Mouse (Mus musculus): ENCODE results near the gene Ccdc92b. TPM values are rescaled to one million over a fixed set of nuclear protein-coding genes. Genes with fewer than 3 reads are reported as not detected.

The Ccdc92b gene
- polyA plus RNA-seq, 1 experiment from 2014 or later: 5.3 TPM

- H3K4me1 ChIP-seq (replicated peaks; ENCODE audit: control insufficient read depth, insufficient read depth, low read length): peaks cover 7% of the 10 kb centered on the region; the same call in 1 of the 2 replicates
- no peaks in the 10 kb centered on the region for H3K9me3 ChIP-seq (ENCODE audit: control insufficient read depth, low read length)
- ATAC-seq (replicated peaks; ENCODE audit: low FRiP score) (peak; percentile 40; the same call in 1 of the 2 replicates), DNase-seq (ENCODE audit: low spot score) (no peak)
- H3K4me2 ChIP-seq: no peak overlapping the region
- no peak overlapping the region for H3K4me3 ChIP-seq (ENCODE audit: low read depth, low read length)
- peaks cover 31% of the 10 kb centered on the region for H3K27me3 ChIP-seq (replicated peaks; ENCODE audit: control insufficient read depth, insufficient read depth, low read length)
- H3K27ac ChIP-seq (ENCODE audit: low read depth, low read length): no peak overlapping the region
- 58% methylated on average over 7 of the region's 7 CpGs for WGBS
- no peaks in the 10 kb centered on the region for H3K36me3 ChIP-seq (ENCODE audit: control insufficient read depth, insufficient read depth, low read length)
- no peak overlapping the region for H3K9ac ChIP-seq (ENCODE audit: low read depth, low read length)
Measured at GRCm38 (mm10) chr11:74583824-74584349, 35.5 kb upstream of the Ccdc92b start.

- WGBS: 65% methylated on average over 10 of the region's 10 CpGs
Measured at GRCm38 (mm10) chr11:74584946-74585723, 34.3 kb upstream of the Ccdc92b start.

GRCm38 (mm10) chr11:74586401-74586800 lies 33.0 kb upstream of the Ccdc92b start:
- Histone ChIP-seq H3K9ac (ENCODE audit: low read depth, low read length) (no peak overlapping the region), H3K9me3 (ENCODE audit: control insufficient read depth, low read length) (no peaks in the 10 kb centered on the region), H3K36me3 (ENCODE audit: control insufficient read depth, insufficient read depth, low read length) (no peaks in the 10 kb centered on the region), H3K27ac (ENCODE audit: low read depth, low read length) (no peak overlapping the region), H3K4me1 (replicated peaks; ENCODE audit: control insufficient read depth, insufficient read depth, low read length) (peaks cover 7% of the 10 kb centered on the region; the same call in 1 of the 2 replicates), H3K4me2 (no peak overlapping the region), H3K27me3 (replicated peaks; ENCODE audit: control insufficient read depth, insufficient read depth, low read length) (peaks cover 56% of the 10 kb centered on the region), H3K4me3 (ENCODE audit: low read depth, low read length) (no peak overlapping the region)
- WGBS: 62% methylated on average over 5 of the region's 5 CpGs
- DNase-seq (ENCODE audit: low spot score): no peak
- no peak for ATAC-seq (replicated peaks; ENCODE audit: low FRiP score)

More at GRCm38 (mm10) chr11:74584946-74585723, 34.3 kb upstream of the Ccdc92b start:
- H3K27ac ChIP-seq (ENCODE audit: low read depth, low read length): no peak overlapping the region
- peak; percentile 62 for DNase-seq (ENCODE audit: low spot score)
- H3K4me2 ChIP-seq: no peak overlapping the region
- no peak for ATAC-seq (replicated peaks; ENCODE audit: low FRiP score)
- H3K9me3 ChIP-seq (ENCODE audit: control insufficient read depth, low read length): no peaks in the 10 kb centered on the region
- H3K9ac ChIP-seq (ENCODE audit: low read depth, low read length): no peak overlapping the region
- no peak overlapping the region for H3K4me3 ChIP-seq (ENCODE audit: low read depth, low read length)
- H3K36me3 ChIP-seq (ENCODE audit: control insufficient read depth, insufficient read depth, low read length): no peaks in the 10 kb centered on the region
- peaks cover 7% of the 10 kb centered on the region; the same call in 1 of the 2 replicates for H3K4me1 ChIP-seq (replicated peaks; ENCODE audit: control insufficient read depth, insufficient read depth, low read length)
- peaks cover 43% of the 10 kb centered on the region for H3K27me3 ChIP-seq (replicated peaks; ENCODE audit: control insufficient read depth, insufficient read depth, low read length)

GRCm38 (mm10) chr11:74589401-74590238 lies 29.8 kb upstream of the Ccdc92b start:
- H3K4me2 ChIP-seq: peak overlapping the region; percentile 64
- H3K9me3 ChIP-seq (ENCODE audit: control insufficient read depth, low read length): no peaks in the 10 kb centered on the region
- WGBS: 4% methylated on average over 64 of the region's 66 CpGs
- H3K36me3 ChIP-seq (ENCODE audit: control insufficient read depth, insufficient read depth, low read length): no peaks in the 10 kb centered on the region
- DNase-seq (ENCODE audit: low spot score) (no peak), ATAC-seq (replicated peaks; ENCODE audit: low FRiP score) (no peak)
- peaks cover 70% of the 10 kb centered on the region for H3K27me3 ChIP-seq (replicated peaks; ENCODE audit: control insufficient read depth, insufficient read depth, low read length)
- H3K4me3 ChIP-seq (ENCODE audit: low read depth, low read length): peak overlapping the region; percentile 42
- no peaks in the 10 kb centered on the region for H3K4me1 ChIP-seq (replicated peaks; ENCODE audit: control insufficient read depth, insufficient read depth, low read length)
- no peak overlapping the region for H3K9ac ChIP-seq (ENCODE audit: low read depth, low read length)
- no peak overlapping the region for H3K27ac ChIP-seq (ENCODE audit: low read depth, low read length)

- Histone ChIP-seq H3K27me3 (replicated peaks; ENCODE audit: control insufficient read depth, insufficient read depth, low read length) (peaks cover 67% of the 10 kb centered on the region), H3K36me3 (ENCODE audit: control insufficient read depth, insufficient read depth, low read length) (no peaks in the 10 kb centered on the region), H3K27ac (ENCODE audit: low read depth, low read length) (no peak overlapping the region), H3K4me1 (replicated peaks; ENCODE audit: control insufficient read depth, insufficient read depth, low read length) (no peaks in the 10 kb centered on the region), H3K9me3 (ENCODE audit: control insufficient read depth, low read length) (no peaks in the 10 kb centered on the region), H3K4me2 (peak overlapping the region; percentile 64), H3K9ac (ENCODE audit: low read depth, low read length) (no peak overlapping the region), H3K4me3 (ENCODE audit: low read depth, low read length) (peak overlapping the region; percentile 42)
- WGBS: 3% methylated on average over 25 of the region's 25 CpGs
- ATAC-seq (replicated peaks; ENCODE audit: low FRiP score): no peak
- DNase-seq (ENCODE audit: low spot score): no peak
Measured at GRCm38 (mm10) chr11:74590239-74590596, 29.2 kb upstream of the Ccdc92b start.

- Histone ChIP-seq H3K9me3 (ENCODE audit: control insufficient read depth, low read length) (no peaks in the 10 kb centered on the region), H3K9ac (ENCODE audit: low read depth, low read length) (no peak overlapping the region), H3K36me3 (ENCODE audit: control insufficient read depth, insufficient read depth, low read length) (no peaks in the 10 kb centered on the region), H3K4me2 (no peak overlapping the region), H3K27ac (ENCODE audit: low read depth, low read length) (no peak overlapping the region), H3K4me1 (replicated peaks; ENCODE audit: control insufficient read depth, insufficient read depth, low read length) (no peaks in the 10 kb centered on the region), H3K4me3 (ENCODE audit: low read depth, low read length) (no peak overlapping the region), H3K27me3 (replicated peaks; ENCODE audit: control insufficient read depth, insufficient read depth, low read length) (peaks cover 62% of the 10 kb centered on the region)
- DNase-seq (ENCODE audit: low spot score): no peak
- 35% methylated on average over 13 of the region's 13 CpGs for WGBS
- ATAC-seq (replicated peaks; ENCODE audit: low FRiP score): no peak
Measured at GRCm38 (mm10) chr11:74590691-74591090, 28.7 kb upstream of the Ccdc92b start.

- Histone ChIP-seq H3K36me3 (ENCODE audit: control insufficient read depth, insufficient read depth, low read length) (no peaks in the 10 kb centered on the region), H3K27me3 (replicated peaks; ENCODE audit: control insufficient read depth, insufficient read depth, low read length) (peaks cover 53% of the 10 kb centered on the region)
- no peak for ATAC-seq (replicated peaks; ENCODE audit: low FRiP score)
Measured at GRCm38 (mm10) chr11:74592246-74592645, 27.2 kb upstream of the Ccdc92b start.

GRCm38 (mm10) chr11:74597283-74597989 lies 22.0 kb upstream of the Ccdc92b start:
- Histone ChIP-seq H3K4me3 (ENCODE audit: low read depth, low read length) (no peak overlapping the region), H3K27me3 (replicated peaks; ENCODE audit: control insufficient read depth, insufficient read depth, low read length) (peaks cover 6% of the 10 kb centered on the region), H3K27ac (ENCODE audit: low read depth, low read length) (no peak overlapping the region), H3K4me2 (no peak overlapping the region), H3K36me3 (ENCODE audit: control insufficient read depth, insufficient read depth, low read length) (no peaks in the 10 kb centered on the region), H3K9me3 (ENCODE audit: control insufficient read depth, low read length) (no peaks in the 10 kb centered on the region), H3K4me1 (replicated peaks; ENCODE audit: control insufficient read depth, insufficient read depth, low read length) (no peaks in the 10 kb centered on the region), H3K9ac (ENCODE audit: low read depth, low read length) (no peak overlapping the region)
- 64% methylated on average over 4 of the region's 4 CpGs for WGBS
- no peak for DNase-seq (ENCODE audit: low spot score)
- ATAC-seq (replicated peaks; ENCODE audit: low FRiP score): no peak

More at GRCm38 (mm10) chr11:74592246-74592645, 27.2 kb upstream of the Ccdc92b start:
- Histone ChIP-seq H3K4me1 (replicated peaks; ENCODE audit: control insufficient read depth, insufficient read depth, low read length) (no peaks in the 10 kb centered on the region), H3K27ac (ENCODE audit: low read depth, low read length) (no peak overlapping the region), H3K9ac (ENCODE audit: low read depth, low read length) (no peak overlapping the region), H3K4me2 (no peak overlapping the region), H3K9me3 (ENCODE audit: control insufficient read depth, low read length) (no peaks in the 10 kb centered on the region), H3K4me3 (ENCODE audit: low read depth, low read length) (no peak overlapping the region)
- no peak for DNase-seq (ENCODE audit: low spot score)
- 74% methylated on average over 3 of the region's 3 CpGs for WGBS

All from liver, embryonic 11.5 days (tissue).